Mouse (Mus musculus) bone marrow macrophage, adult 2 months (primary cell): ENCODE data around the gene Sept9.

ENCODE experiments used
- CTCF ChIP-seq: IDR thresholded peaks from 2 replicates; pipeline ENCODE4 v1.5.1; 2012; ENCODE audit warnings: low read depth, mild to moderate bottlenecking, low read length, moderate library complexity
- POLR2A ChIP-seq: IDR thresholded peaks from 2 replicates; pipeline ENCODE4 v1.6.1; 2012; ENCODE audit warnings: mild to moderate bottlenecking, low read depth, low read length, borderline replicate concordance

DNA sequence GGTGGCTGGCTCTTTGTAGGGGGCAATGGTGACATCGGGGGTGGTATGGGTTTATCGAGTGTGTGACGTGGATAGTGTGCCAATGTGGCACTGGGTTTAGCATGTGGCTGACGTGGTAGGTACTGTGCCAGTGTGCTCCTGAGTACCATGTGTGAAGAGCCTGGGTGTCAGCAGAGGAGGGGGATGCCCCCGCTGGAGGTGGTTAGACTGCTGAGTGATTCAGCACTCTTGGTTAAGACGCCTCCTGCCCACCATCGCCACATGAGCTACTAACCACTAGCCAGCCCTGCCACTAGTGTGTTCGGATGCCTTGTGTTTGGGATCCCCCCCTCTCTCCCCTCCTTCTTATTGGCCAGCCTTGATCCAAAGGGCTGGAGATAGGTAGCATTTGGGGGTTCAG, 21.3 kb downstream of the Sept9 start:
- no peak for TF ChIP-seq POLR2A
- TF ChIP-seq CTCF: no peak
